Mouse (Mus musculus) heart, embryonic 14.5 days (tissue): Measurements from ENCODE around the gene Ccdc47. TPM values are rescaled to one million over a fixed set of nuclear protein-coding genes. Genes with fewer than 3 reads are reported as not detected.

ENCODE experiments used
- ATAC-seq: fragments of 200-750 bp; cut with Nextera tagmentation; 2 replicates; pipeline ENCODE4 v1.8.0; 2017; ENCODE audit warnings: low read depth, moderate TSS enrichment; ENCODE audit not compliant: insufficient number of reproducible peaks, insufficient read depth, low FRiP score
- H3K27ac ChIP-seq, 2 experiments: fragments of 200-500 bp in 1 of 2; fragments of 300-500 bp in 1 of 2; sonication (generic) in 1 of 2; replicated peaks in 1 of 2; 2 replicates each; pipeline ENCODE4 v1.5.1; 2012 to 2014; ENCODE audit warnings: low read depth in 2 of 2, low read length in 2 of 2, control low read depth in 1 of 2, mild to moderate bottlenecking in 1 of 2, mixed read lengths in 1 of 2; ENCODE audit not compliant: control insufficient read depth in 1 of 2, insufficient read depth in 1 of 2
- H3K27me3 ChIP-seq: fragments of 300-500 bp; sonication (generic); 2 replicates; pipeline ENCODE4 v1.6.1; 2014; ENCODE audit warnings: mild to moderate bottlenecking, low read length, control low read depth; ENCODE audit not compliant: control insufficient read depth, insufficient read depth
- H3K36me3 ChIP-seq: fragments of 300-500 bp; sonication (generic); 2 replicates; pipeline ENCODE4 v1.6.1; 2014; ENCODE audit warnings: mild to moderate bottlenecking, control low read depth, low read length, mixed read lengths; ENCODE audit not compliant: control insufficient read depth, insufficient read depth
- H3K4me1 ChIP-seq, 2 experiments: fragments of 200-500 bp in 1 of 2; fragments of 300-500 bp in 1 of 2; sonication (generic) in 1 of 2; 2 replicates each; pipeline ENCODE4 v1.6.1; 2012 to 2014; ENCODE audit warnings: low read length in 2 of 2, control low read depth in 1 of 2, mixed read lengths in 1 of 2; ENCODE audit not compliant: control insufficient read depth in 2 of 2, insufficient read depth in 2 of 2
- H3K4me2 ChIP-seq: fragments of 300-500 bp; sonication (generic); 2 replicates; pipeline ENCODE4 v1.6.1; 2014; ENCODE audit warnings: mild to moderate bottlenecking, low read length
- H3K4me3 ChIP-seq, 2 experiments: fragments of 200-500 bp in 1 of 2; fragments of 300-500 bp in 1 of 2; sonication (generic) in 1 of 2; 2 replicates each; pipeline ENCODE4 v1.5.1; 2012 to 2014; ENCODE audit warnings: low read length in 2 of 2, mild to moderate bottlenecking in 2 of 2, control low read depth in 1 of 2, low read depth in 1 of 2, moderate library complexity in 1 of 2; ENCODE audit not compliant: control insufficient read depth in 1 of 2, insufficient read depth in 1 of 2
- H3K9ac ChIP-seq: fragments of 300-500 bp; sonication (generic); 2 replicates; pipeline ENCODE4 v1.6.1; 2014; ENCODE audit warnings: mild to moderate bottlenecking, low read length
- H3K9me3 ChIP-seq: fragments of 300-500 bp; sonication (generic); 2 replicates; pipeline ENCODE4 v1.6.1; 2016; ENCODE audit warnings: low read length, control low read depth; ENCODE audit not compliant: control insufficient read depth
- WGBS: fragments of 180-500 bp; shearing (Covaris S2); extraction: QIAGEN DNeasy Blood & Tissue Kit; methylation state at CpG from one replicate; pipeline ENCODE4 v1.1.7; 2014; 5-methylcytosine and 5-hydroxymethylcytosine counted together
- polyA plus RNA-seq: library from polyadenylated mRNA; unstranded; fragments of >200 nt; fragmentation: Nextera tagmentation; extraction: Ambion mirVana; gene quantifications from 2 replicates; pipeline ENCODE4 v1.2.1, GENCODE M21; 2014

The Ccdc47 gene
- polyA plus RNA-seq, 1 experiment from 2014 or later: 69.8 TPM

DNA sequence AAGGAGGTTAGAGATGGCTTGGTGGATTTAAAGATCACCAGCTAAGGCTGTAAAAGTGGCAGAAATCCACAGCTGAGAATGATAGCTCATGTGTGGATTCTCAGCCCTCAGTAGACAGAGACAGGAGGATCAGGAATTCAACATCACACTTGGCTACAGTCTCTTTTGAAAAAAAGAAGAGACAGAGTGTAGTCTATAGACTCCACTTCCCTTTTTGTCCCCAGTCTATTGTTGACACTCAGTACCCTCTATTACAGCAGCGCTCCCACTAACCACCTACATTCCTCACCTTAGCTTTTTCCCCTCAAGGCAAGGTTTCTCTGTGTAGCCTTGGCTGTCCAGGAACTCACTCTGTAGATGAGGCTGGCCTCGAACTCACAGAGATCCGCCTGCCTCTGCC lies 24.4 kb downstream of the Ccdc47 start:
- H3K4me1 ChIP-seq: peaks cover 2 to 14% of the 10 kb centered on the region in 2 experiments; a peak in 3 of 4 replicates
- H3K36me3 ChIP-seq: peaks cover 12% of the 10 kb centered on the region; the same call in 1 of the 2 replicates
- H3K4me2 ChIP-seq: no peak overlapping the region
- H3K9ac ChIP-seq: no peak overlapping the region
- WGBS: 95% methylated on average over 3 of the region's 3 CpGs
- H3K27me3 ChIP-seq: no peaks in the 10 kb centered on the region
- no peaks in the 10 kb centered on the region for H3K9me3 ChIP-seq
- no peak overlapping the region for H3K27ac ChIP-seq
- H3K4me3 ChIP-seq: no peak overlapping the region
- no peak for ATAC-seq

DNA sequence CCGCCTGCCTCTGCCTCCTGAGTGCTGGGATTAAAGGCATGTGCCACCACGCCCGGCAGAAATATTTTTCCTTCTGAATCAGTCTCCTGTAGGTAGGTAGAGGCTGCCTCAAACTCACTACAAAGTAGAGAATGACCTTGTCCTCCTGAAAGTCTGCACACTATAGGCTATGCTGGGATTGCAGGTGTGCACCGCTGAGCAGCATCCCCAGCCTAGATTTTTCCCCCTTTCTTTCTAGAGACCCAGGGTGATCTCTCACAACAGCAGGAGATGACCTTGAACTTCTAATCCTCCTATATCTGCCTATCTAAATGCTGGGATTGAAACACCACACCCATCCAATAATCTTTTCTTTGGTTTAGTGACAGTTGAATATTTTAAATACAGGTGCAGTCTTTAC lies 28.8 kb downstream of the Ccdc47 start:
- 91% methylated on average over 4 of the region's 4 CpGs for WGBS

DNA sequence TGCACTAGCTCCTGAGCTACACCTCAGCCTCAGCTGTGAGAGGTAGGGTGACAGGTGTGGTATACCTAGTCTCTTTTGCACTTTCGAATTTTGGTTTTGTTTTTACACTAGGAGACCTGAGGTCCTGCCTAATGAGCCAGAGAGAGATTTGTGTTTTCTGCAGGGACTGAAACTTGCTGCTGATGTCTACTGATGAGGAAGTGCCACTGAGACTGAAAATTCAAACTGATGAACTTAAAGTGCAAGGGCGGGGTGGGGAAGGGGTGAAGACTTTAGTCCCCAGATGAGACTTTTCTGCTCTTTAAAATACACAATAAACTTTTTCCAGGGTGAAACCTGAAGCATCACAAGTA lies 35.7 kb downstream of the Ccdc47 start:
- WGBS: 81% methylated on average over 2 of the region's 2 CpGs
- Histone ChIP-seq H3K9me3 (no peaks in the 10 kb centered on the region), H3K36me3 (peaks cover 23% of the 10 kb centered on the region; the same call in 1 of the 2 replicates), H3K27ac (no peak overlapping the region), H3K9ac (no peak overlapping the region), H3K4me2 (no peak overlapping the region), H3K27me3 (no peaks in the 10 kb centered on the region), H3K4me1 (peaks cover 0 to 6% of the 10 kb centered on the region in 2 experiments; a peak in 1 of 4 replicates), H3K4me3 (no peak overlapping the region)
- ATAC-seq: no peak

More for the DNA sequence above, 28.8 kb downstream of the Ccdc47 start:
- Histone ChIP-seq H3K4me2 (no peak overlapping the region), H3K27me3 (no peaks in the 10 kb centered on the region), H3K9ac (no peak overlapping the region), H3K27ac (no peak overlapping the region), H3K4me3 (no peak overlapping the region), H3K36me3 (peaks cover 23% of the 10 kb centered on the region), H3K4me1 (peaks cover 0 to 2% of the 10 kb centered on the region in 2 experiments; a peak in 2 of 4 replicates), H3K9me3 (no peaks in the 10 kb centered on the region)
- no peak for ATAC-seq

DNA sequence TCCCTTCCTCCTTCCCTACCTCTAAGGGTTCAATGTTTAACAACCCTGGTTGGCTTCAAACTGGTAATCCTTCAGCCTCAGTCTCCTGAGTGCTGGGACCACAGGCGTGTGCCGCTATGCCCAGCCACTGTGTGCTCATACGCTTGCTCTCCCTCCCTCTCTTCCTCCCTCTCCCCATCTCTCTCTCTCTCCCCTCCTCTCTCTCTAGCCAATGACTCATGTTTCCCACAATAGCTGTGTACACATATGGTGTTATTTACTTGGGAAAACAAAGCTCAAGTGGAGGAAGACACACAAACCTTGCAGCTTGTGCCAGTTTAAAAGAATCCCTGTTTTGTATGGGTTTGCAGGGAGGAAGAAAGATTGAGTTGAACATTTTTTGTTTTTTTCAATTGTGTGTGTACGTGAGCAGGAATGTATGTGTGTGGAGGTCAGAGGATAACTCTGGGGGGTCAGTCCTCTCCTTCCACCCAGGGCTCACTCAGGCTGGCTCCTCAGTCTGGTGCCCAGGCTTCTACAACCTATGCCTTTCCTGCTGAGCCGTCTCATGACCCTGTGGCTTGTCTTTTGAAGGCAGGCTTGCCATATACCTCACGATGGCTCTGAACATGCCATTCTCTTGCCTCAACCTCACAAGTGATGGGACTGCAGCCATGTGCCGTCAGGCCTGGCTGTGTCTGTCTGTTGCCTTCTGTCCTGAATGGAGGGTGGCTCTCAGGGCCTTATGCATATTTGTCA lies 36.3 kb downstream of the Ccdc47 start:
- Histone ChIP-seq H3K27me3 (no peaks in the 10 kb centered on the region), H3K9ac (no peak overlapping the region), H3K4me1 (peaks cover 0 to 6% of the 10 kb centered on the region in 2 experiments; a peak in 1 of 4 replicates), H3K4me2 (no peak overlapping the region), H3K4me3 (no peak overlapping the region), H3K9me3 (no peaks in the 10 kb centered on the region), H3K27ac (no peak overlapping the region), H3K36me3 (peaks cover 23% of the 10 kb centered on the region; the same call in 1 of the 2 replicates)
- ATAC-seq: no peak
- WGBS: 66% methylated on average over 7 of the region's 7 CpGs

DNA sequence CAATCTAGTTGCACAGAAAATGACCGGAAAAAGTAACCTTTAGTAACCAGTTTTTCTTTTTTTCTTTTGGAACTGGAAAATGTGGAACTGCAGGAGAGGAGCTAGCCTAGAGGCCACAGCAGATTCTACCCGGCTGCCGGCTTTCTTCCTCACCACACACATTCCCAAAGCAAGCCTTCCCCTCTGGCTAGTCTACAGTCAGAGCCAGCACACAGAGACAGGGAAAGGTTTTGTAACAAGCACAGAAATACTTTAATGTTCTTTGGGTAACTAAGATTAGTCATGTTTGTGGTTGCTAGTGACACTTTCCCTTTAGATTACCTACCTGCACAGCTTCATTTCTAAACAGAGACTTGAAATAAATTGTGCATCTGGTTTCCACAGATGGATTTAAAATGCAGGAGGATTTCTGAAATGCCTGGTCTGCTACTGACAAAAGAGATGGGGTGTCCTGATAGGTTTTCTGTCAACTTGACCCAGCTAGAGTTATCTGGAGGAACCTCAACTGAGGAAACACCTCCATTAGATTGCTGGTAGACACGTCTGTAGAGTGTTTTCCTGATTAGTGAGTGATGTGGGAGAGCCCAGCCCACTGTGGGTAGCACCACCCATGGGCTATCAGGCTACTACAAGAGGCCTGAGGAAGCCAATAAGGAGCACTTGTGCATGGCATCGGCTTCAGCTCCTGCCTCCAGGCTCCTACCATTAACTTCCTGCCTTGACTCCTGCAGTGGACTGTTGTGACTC lies 37.9 kb downstream of the Ccdc47 start:
- Histone ChIP-seq H3K27ac (no peak overlapping the region), H3K4me2 (no peak overlapping the region), H3K4me1 (peaks cover 0 to 6% of the 10 kb centered on the region in 2 experiments; a peak in 1 of 4 replicates), H3K9me3 (no peaks in the 10 kb centered on the region), H3K9ac (no peak overlapping the region), H3K27me3 (no peaks in the 10 kb centered on the region), H3K36me3 (peaks cover 18% of the 10 kb centered on the region; the same call in 1 of the 2 replicates), H3K4me3 (no peak overlapping the region)
- WGBS: 68% methylated on average over 5 of the region's 5 CpGs
- no peak for ATAC-seq

DNA sequence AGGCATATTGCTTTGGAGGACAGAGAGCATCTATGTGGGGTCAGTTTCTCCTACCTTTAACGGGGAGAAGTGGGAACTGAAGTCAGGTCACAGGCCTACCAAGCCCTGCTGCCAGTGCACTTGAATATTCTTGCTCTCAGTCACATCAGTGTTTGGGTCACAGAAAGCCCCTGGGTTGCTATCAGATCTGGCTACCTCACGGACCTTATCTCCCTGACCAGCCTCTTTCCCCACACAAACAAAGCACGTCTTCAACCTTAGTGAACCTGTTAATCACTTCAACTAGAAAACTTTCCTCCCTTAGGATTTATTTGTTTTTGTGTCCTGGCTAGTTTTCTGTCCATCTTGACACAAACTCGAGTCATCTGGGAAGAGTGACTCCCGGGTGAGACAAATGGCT lies 39.8 kb downstream of the Ccdc47 start:
- Histone ChIP-seq H3K4me3 (no peak overlapping the region), H3K4me2 (no peak overlapping the region), H3K4me1 (peaks cover 0 to 6% of the 10 kb centered on the region in 2 experiments; a peak in 1 of 4 replicates), H3K9ac (no peak overlapping the region), H3K36me3 (peaks cover 14% of the 10 kb centered on the region; the same call in 1 of the 2 replicates), H3K27me3 (no peaks in the 10 kb centered on the region), H3K9me3 (no peaks in the 10 kb centered on the region), H3K27ac (no peak overlapping the region)
- ATAC-seq: no peak
- 53% methylated on average over 5 of the region's 5 CpGs for WGBS

DNA sequence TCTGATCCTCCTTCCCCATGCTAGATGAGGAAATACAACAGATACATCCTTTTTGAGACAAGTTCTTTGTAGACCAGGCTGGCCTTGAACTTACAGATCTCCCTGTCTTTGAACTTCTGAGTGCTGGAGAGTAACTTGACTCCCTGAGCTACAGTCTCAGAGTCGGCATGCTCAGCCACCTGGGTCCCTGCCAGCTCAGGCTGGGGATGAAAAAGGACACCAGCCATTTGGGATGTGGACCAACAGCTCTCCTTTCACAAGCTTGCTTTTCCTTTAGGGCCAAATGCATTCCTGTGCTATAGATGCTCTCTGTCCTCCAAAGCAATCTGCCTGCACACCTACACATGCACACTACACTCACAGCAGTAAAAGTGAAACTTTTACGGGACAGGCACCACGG lies 41.1 kb downstream of the Ccdc47 start:
- no peak overlapping the region for H3K27ac ChIP-seq
- H3K27me3 ChIP-seq: no peaks in the 10 kb centered on the region
- peaks cover 0 to 5% of the 10 kb centered on the region in 2 experiments; a peak in 1 of 4 replicates for H3K4me1 ChIP-seq
- no peak overlapping the region for H3K9ac ChIP-seq
- H3K4me3 ChIP-seq: no peak overlapping the region
- WGBS: 61% methylated on average over 3 of the region's 3 CpGs
- H3K36me3 ChIP-seq: peaks cover 11% of the 10 kb centered on the region
- ATAC-seq: no peak
- no peaks in the 10 kb centered on the region for H3K9me3 ChIP-seq
- no peak overlapping the region for H3K4me2 ChIP-seq
